Mouse (Mus musculus): ENCODE data around the gene Ank. TPM values are rescaled to one million over a fixed set of nuclear protein-coding genes. Genes with fewer than 3 reads are reported as not detected.
A peak's percentile ranks its signal among the peaks of the same experiment; 100 is the strongest.

Gene Ank
- total RNA-seq, 2 experiments from 2014 or later = 165 to 172 TPM

DNA sequence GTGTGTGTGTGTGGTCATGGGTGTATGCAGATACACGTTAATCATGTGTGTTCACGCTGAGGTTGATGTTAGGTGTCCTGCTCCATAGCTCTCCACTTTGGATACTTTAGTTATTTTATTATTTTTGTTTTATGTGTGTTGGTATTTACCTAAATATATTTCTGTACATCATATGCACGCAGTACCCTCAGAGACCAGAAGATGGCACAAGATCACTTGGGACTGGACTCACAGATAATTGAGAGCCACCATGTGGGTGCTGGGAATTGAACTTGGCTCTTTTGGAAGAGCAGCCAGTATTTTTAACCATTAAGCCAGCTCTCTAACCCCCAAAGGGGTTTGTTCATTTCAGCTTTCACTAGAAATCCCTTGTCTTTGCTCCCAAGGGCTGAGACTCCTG is 116.0 kb downstream of the Ank start:
- intact Hi-C loops (cut with DNase I) = loop anchor here (5.0 kb wide), 2 partner anchors 115 to 265 kb away; partner anchors contain the start of gene Ank
- DNase-seq (ENCODE audit: extremely low spot score in 1 of 2, low spot score in 2 of 2) = no peak

GRCm38 (mm10) chr15:27583042-27583441 is 116.6 kb downstream of the Ank start:
- intact Hi-C loops (cut with DNase I) = loop anchor here (5.0 kb wide), 2 partner anchors 116 to 266 kb away; partner anchors contain the start of gene Ank
- DNase-seq (ENCODE audit: extremely low spot score in 1 of 2, low spot score in 2 of 2) = peak in 1 of 2 experiments; percentile 74

GRCm38 (mm10) chr15:27583620-27584019 is 117.1 kb downstream of the Ank start:
- intact Hi-C loops (cut with DNase I) = loop anchor here (5.0 kb wide), 2 partner anchors 116 to 266 kb away; partner anchors contain the start of gene Ank
- DNase-seq (ENCODE audit: extremely low spot score in 1 of 2, low spot score in 2 of 2) = no peak

- no peak for DNase-seq (ENCODE audit: extremely low spot score in 1 of 2, low spot score in 2 of 2)
- intact Hi-C loops (cut with DNase I) = no loop called here
Observed at GRCm38 (mm10) chr15:27585466-27586092, 119.1 kb downstream of the Ank start.

- intact Hi-C loops (cut with DNase I) = no loop called here
- DNase-seq (ENCODE audit: extremely low spot score in 1 of 2, low spot score in 2 of 2) = no peak
Observed at GRCm38 (mm10) chr15:27586093-27586480, 119.6 kb downstream of the Ank start.

- intact Hi-C loops (cut with DNase I) = no loop called here
- no peak for DNase-seq (ENCODE audit: extremely low spot score in 1 of 2, low spot score in 2 of 2)
Observed at GRCm38 (mm10) chr15:27588087-27588826, 121.8 kb downstream of the Ank start.

GRCm38 (mm10) chr15:27590812-27591211 is 124.3 kb downstream of the Ank start:
- intact Hi-C loops (cut with DNase I) = no loop called here
- no peak for DNase-seq (ENCODE audit: extremely low spot score in 1 of 2, low spot score in 2 of 2)

DNA sequence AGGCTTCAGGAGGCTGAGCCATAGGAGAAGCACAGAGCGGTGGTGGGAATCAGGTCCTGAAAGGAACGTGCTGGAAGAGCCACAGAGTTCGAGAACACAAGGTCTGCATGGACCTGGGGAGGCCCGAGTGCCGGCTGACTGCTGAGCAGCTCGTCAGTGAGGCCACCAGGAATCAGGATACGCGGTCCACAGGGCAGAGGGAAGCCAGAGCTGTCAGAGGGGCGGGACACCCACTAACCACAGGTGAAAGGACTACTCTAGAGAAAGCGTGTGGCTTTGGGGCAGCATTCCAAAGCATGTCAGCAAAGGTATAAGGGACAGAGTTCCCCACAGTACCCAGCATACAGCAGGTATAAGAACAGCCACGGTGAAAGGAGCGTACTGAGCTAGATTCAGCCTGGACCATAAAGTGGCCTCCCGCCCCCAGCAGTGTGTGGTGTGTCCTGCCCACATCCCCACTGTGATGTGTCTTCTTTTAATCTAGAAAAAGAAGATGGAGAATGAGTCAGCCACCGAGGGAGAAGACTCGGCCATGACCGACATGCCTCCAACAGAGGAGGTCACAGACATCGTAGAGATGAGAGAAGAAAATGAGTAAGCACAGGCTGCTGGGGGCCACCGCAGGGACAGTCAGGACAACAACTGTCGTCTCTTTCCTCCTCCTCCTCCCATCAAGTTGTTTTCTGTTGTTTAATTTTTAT is 126.3 kb downstream of the Ank start:
- intact Hi-C loops (cut with DNase I) = no loop called here
- DNase-seq (ENCODE audit: extremely low spot score in 1 of 2, low spot score in 2 of 2) = no peak

DNA sequence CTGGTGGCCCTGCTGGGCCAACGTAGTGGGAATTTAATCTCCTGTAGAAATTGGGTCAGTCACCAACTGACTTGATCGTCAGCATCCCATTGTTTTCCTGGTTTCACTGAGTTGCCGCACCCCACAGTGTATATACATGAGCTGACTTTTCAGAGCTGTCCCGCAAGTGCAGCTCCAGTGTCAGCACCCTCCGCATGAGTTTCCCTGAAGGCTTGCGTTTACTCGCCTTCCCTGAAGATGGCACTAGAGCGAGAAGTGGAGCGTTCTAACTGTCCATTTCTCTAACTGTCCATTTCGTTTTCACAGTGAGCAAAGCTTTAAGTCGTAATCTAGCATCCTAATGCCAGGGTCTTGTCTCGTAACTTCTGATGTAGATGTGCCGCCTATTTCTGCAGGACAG is 127.2 kb downstream of the Ank start:
- DNase-seq (ENCODE audit: extremely low spot score in 1 of 2, low spot score in 2 of 2) = no peak
- intact Hi-C loops (cut with DNase I) = no loop called here

DNA sequence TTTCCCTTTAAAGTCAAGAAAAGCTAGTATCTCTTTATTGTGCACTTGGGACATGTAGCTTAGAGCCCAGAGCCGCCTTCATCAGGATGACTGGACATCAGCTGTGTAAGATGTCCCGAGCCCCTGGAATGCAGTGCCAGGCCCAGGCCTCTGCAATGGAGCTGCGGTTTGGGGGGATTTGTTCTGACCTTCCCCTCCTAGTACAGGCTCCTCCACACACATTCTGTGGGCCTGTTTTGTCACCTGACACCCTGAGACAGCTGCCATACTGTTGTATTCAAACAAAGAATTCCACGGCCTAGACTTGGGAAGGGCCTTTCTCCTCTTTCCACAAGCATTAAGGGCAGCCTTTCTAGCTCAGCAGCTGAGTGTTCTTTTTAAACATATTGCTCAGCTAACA is 128.5 kb downstream of the Ank start:
- intact Hi-C loops (cut with DNase I) = no loop called here
- no peak for DNase-seq (ENCODE audit: extremely low spot score in 1 of 2, low spot score in 2 of 2)

- DNase-seq (ENCODE audit: extremely low spot score in 1 of 2, low spot score in 2 of 2) = no peak
- intact Hi-C loops (cut with DNase I) = no loop called here
Observed at GRCm38 (mm10) chr15:27595560-27595959, 129.1 kb downstream of the Ank start.

GRCm38 (mm10) chr15:27596463-27597140 is 130.1 kb downstream of the Ank start:
- intact Hi-C loops (cut with DNase I) = no loop called here

DNA sequence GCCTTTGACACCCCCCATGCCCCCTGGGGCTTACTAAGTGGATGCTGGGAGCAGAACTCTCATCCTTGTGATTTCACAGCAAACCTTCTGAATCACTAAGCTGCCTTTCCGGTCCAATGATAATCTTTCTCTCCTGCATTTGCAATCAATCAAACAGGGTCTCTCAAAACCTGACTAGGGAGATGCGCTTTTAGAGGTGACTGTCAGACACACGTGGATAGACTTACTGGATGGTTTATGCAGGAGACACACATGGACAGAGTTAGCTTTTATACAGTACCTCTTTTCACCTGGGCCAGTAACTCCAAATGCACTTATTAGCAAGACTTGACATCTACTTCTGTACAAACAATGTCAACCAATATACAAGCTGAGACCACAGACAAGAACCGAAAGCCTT is 131.0 kb downstream of the Ank start:
- DNase-seq (ENCODE audit: extremely low spot score in 1 of 2, low spot score in 2 of 2) = no peak
- intact Hi-C loops (cut with DNase I) = no loop called here

More at GRCm38 (mm10) chr15:27596463-27597140, 130.1 kb downstream of the Ank start:
- DNase-seq (ENCODE audit: extremely low spot score in 1 of 2, low spot score in 2 of 2) = no peak

DNA sequence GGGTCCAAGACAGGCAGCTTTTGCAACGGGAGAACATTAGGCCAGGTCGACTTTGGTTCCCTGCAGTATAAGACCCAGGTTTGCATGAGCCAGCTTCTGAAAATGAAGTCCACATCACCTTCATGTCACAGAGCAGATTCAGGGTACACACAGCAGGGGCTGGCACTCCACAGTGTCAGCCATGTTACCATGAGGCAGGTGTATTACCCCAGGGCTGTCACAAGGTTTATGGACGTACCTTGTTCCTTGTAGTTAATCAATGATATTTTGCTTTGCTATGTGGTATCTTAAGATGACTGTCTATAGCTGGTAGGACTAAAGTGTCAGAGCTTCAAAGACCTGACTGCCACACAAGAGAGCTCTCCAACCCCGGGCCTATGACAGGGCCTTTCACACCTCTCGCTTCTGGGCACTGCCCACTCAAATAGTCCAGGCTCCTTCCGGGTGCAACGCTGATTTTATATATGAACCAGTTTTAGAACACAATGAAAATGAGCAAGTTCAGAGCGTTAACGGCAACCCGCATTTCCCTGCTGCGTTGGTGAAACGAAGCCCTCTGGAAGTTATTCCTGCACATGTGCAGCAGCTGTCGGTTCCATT is 132.4 kb downstream of the Ank start:
- intact Hi-C loops (cut with DNase I) = no loop called here
- no peak for DNase-seq (ENCODE audit: extremely low spot score in 1 of 2, low spot score in 2 of 2)

DNA sequence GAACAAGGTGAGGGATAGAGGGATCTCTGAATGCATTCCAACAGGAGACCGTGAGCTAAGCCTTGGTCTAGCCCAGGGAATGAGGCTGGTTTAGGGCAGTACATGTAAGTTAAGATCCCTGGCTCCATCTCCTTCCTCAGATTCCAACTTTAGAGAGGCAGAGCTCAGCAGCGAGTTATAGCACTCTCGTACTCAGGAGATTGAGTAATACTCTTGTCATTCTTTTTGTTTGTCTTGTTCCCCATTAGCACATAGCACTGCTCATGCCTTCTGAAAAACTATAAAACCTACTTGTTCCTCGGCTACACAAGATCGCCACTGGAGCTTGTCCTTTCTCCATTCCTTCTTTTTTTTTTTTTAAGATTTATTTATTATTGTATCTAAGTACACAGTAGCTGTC is 134.0 kb downstream of the Ank start:
- intact Hi-C loops (cut with DNase I) = no loop called here
- no peak for DNase-seq (ENCODE audit: extremely low spot score in 1 of 2, low spot score in 2 of 2)

DNA sequence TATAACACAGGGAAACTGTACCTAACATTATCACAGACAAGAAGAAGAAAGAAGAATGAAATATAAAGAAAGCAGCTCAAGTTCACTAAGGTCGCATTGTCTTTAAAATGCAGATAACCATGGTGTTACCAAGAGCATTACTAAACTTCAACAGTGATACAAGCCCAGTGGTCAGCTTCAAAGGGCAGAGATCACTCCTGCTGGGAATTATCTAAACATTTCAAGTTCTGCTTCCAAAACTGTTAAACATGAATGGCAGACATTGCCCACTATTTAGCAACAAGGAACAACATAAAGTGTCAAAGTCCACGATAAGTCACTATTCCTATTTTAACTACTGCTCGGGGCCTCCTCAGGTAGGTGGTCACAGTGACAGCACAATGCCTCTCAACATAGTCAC is 138.1 kb downstream of the Ank start:
- DNase-seq (ENCODE audit: extremely low spot score in 1 of 2, low spot score in 2 of 2) = no peak
- intact Hi-C loops (cut with DNase I) = no loop called here

GRCm38 (mm10) chr15:27605252-27605651 is 138.8 kb downstream of the Ank start:
- DNase-seq (ENCODE audit: extremely low spot score in 1 of 2, low spot score in 2 of 2) = no peak
- intact Hi-C loops (cut with DNase I) = no loop called here

DNA sequence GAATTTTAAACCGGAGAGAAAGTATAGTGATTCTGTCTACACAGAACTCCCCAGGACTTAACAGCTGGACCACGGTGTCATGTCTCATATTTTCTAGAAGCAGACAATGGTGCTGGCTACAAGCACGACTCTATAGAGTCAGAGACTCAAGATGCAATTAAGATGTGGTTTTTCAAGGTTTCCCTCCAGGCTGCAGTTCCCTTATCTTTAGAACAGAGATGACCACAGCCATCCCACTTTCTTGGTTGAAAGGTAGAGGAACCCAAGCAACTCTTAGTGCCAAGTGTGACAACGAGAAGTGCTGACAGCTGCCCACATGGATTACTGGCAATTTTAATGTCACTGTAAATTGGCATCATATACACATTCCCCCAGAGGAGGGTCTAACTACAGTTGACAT is 143.1 kb downstream of the Ank start:
- no peak for DNase-seq (ENCODE audit: extremely low spot score in 1 of 2, low spot score in 2 of 2)
- intact Hi-C loops (cut with DNase I) = no loop called here

Measured in left cerebral cortex, postnatal 10 days (tissue).